Comparison of ENCODE assay signal across 8 mouse cellular contexts in genomic region chr12:8698895-8699294, GRCm38 (mm10). TPM values are rescaled to one million over a fixed set of nuclear protein-coding genes. Genes with fewer than 3 reads are reported as not detected.
DNase-seq lines count a peak whose midpoint lies in the region; ATAC-seq and TF ChIP-seq lines count a peak whose summit lies in the region.

No protein-coding gene starts in this region.

- TF ChIP-seq POLR2A in CH12.LX (IDR thresholded peaks at IDR 0.05; ENCODE audit: low read depth, low read length) = no peak

- no peak overlapping the region for H3K4me2 ChIP-seq in kidney, postnatal 0 days (ENCODE audit: low read length)
- H3K4me2 ChIP-seq in CH12.LX (ENCODE audit: insufficient read depth, low read depth, poor library complexity, severe bottlenecking) = no peak overlapping the region
- no peak overlapping the region for H3K4me2 ChIP-seq in intestine, embryonic 15.5 days (replicated peaks)

- dilution Hi-C loops in CH12.LX (cut with MboI; ENCODE audit: extremely low pct_ligation_motif_present, extremely low pct_unique_long_range_greater_than_20kb, low sequenced_read_pairs) = no loop called here

- H3K9ac ChIP-seq in kidney, postnatal 0 days (ENCODE audit: low read depth, low read length) = no peak overlapping the region
- H3K9ac ChIP-seq in CH12.LX (ENCODE audit: insufficient read depth, low read depth) = no peak overlapping the region
- no peak overlapping the region for H3K9ac ChIP-seq in intestine, embryonic 15.5 days

- no peaks in the 10 kb centered on the region for H3K36me3 ChIP-seq in kidney, postnatal 0 days (ENCODE audit: insufficient read depth, low read length)
- peaks cover 0 to 44% of the 10 kb centered on the region in 2 experiments for H3K36me3 ChIP-seq in CH12.LX (replicated peaks in 1 of 2; ENCODE audit: control insufficient read depth in 1 of 2, insufficient read depth in 1 of 2, low read length in 1 of 2)
- no peaks in the 10 kb centered on the region for H3K36me3 ChIP-seq in intestine, embryonic 15.5 days

- H3K27ac ChIP-seq in kidney, postnatal 0 days = no peak overlapping the region
- no peak overlapping the region for H3K27ac ChIP-seq in CH12.LX (ENCODE audit: insufficient read depth, low read depth)
- H3K27ac ChIP-seq in intestine, embryonic 15.5 days = no peak overlapping the region

- 59% methylated on average over 2 of the region's 2 CpGs for WGBS in kidney, postnatal 0 days
- 63% methylated on average over 2 of the region's 2 CpGs for WGBS in intestine, embryonic 15.5 days

- H3K27me3 ChIP-seq in kidney, postnatal 0 days (ENCODE audit: insufficient read depth, low read length) = no peaks in the 10 kb centered on the region
- H3K27me3 ChIP-seq in CH12.LX (replicated peaks) = no peaks in the 10 kb centered on the region
- no peaks in the 10 kb centered on the region for H3K27me3 ChIP-seq in intestine, embryonic 15.5 days (replicated peaks)

- H3K4me1 ChIP-seq in kidney, postnatal 0 days (replicated peaks; ENCODE audit: insufficient read depth, low read length) = no peaks in the 10 kb centered on the region
- H3K4me1 ChIP-seq in CH12.LX (ENCODE audit: control insufficient read depth in 1 of 2, insufficient read depth in 2 of 2) = no peaks in the 10 kb centered on the region
- H3K4me1 ChIP-seq in intestine, embryonic 15.5 days (replicated peaks) = no peaks in the 10 kb centered on the region

- in situ Hi-C loops in CH12.LX (cut with MboI; ENCODE audit: low pct_ligation_motif_present, low pct_unique_long_range_greater_than_20kb, low sequenced_read_pairs) = no loop called here

- no peak for TF ChIP-seq EP300 in CH12.LX (IDR thresholded peaks at IDR 0.05; ENCODE audit: low read length)

- DNase-seq in kidney, postnatal 0 days (ENCODE audit: low spot score) = peak; percentile 84
- no peak for DNase-seq in kidney, adult 11 months
- peak; percentile 49 for DNase-seq in CH12.LX (ENCODE audit: extremely low read depth)
- DNase-seq in adrenal gland, postnatal 25 days = peak; percentile 43
- peak; percentile 37 for DNase-seq in left cerebral cortex, postnatal 4 days
- peak; percentile 71 for DNase-seq in naive thymus-derived CD4-positive, alpha-beta T cell, adult 2 months (ENCODE audit: low read depth)

- H3K79me2 ChIP-seq in CH12.LX (replicated peaks; ENCODE audit: control insufficient read depth, extremely low read depth, insufficient read depth, poor library complexity, severe bottlenecking) = peaks cover 47% of the 10 kb centered on the region

- peak; percentile 50 for TF ChIP-seq RAD21 in CH12.LX (IDR thresholded peaks at IDR 0.05; ENCODE audit: low read depth, low read length)

- ATAC-seq in kidney, postnatal 0 days (replicated peaks; ENCODE audit: low FRiP score, low read depth) = no peak
- peak; percentile 86 for ATAC-seq in erythroblast, adult 5-6 weeks (replicated peaks; ENCODE audit: low FRiP score, poor library complexity, severe bottlenecking)
- ATAC-seq in intestine, embryonic 15.5 days = no peak

- no peak overlapping the region for H3K4me3 ChIP-seq in kidney, postnatal 0 days (replicated peaks; ENCODE audit: low read depth, low read length)
- no peak overlapping the region for H3K4me3 ChIP-seq in CH12.LX (replicated peaks in 1 of 3; ENCODE audit: low read depth in 2 of 3, low read length in 2 of 3, poor library complexity in 1 of 3)
- H3K4me3 ChIP-seq in intestine, embryonic 15.5 days (replicated peaks) = no peak overlapping the region

- TF ChIP-seq CTCF in kidney, postnatal 0 days (IDR thresholded peaks at IDR 0.05; ENCODE audit: low read depth) = peak; percentile 83
- TF ChIP-seq CTCF in CH12.LX (conservative IDR thresholded peaks at IDR 0.05 in 1 of 2, IDR thresholded peaks at IDR 0.05 in 1 of 2; ENCODE audit: low read depth in 2 of 2, low read length in 2 of 2) = peak; percentile 75 to 77; a peak in 3 of 4 replicates

- H3K9me3 ChIP-seq in kidney, postnatal 0 days (replicated peaks; ENCODE audit: low read length) = no peaks in the 10 kb centered on the region
- H3K9me3 ChIP-seq in CH12.LX (replicated peaks; ENCODE audit: low read length) = no peaks in the 10 kb centered on the region
- H3K9me3 ChIP-seq in intestine, embryonic 15.5 days = no peaks in the 10 kb centered on the region

- intact Hi-C loops in left cerebral cortex, postnatal 4 days (cut with DNase I) = no loop called here

TF ChIP-seq in CH12.LX, 34 proteins besides CTCF, POLR2A, EP300 and RAD21:
- TF ChIP-seq ETS1 (conservative IDR thresholded peaks at IDR 0.05; ENCODE audit: low read depth, low read length) (no peak), SMC3 (IDR thresholded peaks at IDR 0.05; ENCODE audit: low read depth, low read length) (peak; percentile 60)

RNA-seq across cellular contexts. Expression of gene Pum2, which starts 25.0 kb away (rescaled TPM):
- 35.5 and 39.5 TPM in 2 replicates for polyA plus RNA-seq in kidney, postnatal 0 days (2015; fragmentation: Nextera tagmentation; extraction: Ambion mirVana)
- total RNA-seq in CH12.LX (2012; rRNA removed) = 52.9 and 61.0 TPM in 2 replicates
- 90.2 and 97.5 TPM in 2 replicates for total RNA-seq in CH12.LX (2014; rRNA removed)
- polyA plus RNA-seq in CH12.LX (2012; ENCODE audit: insufficient read length, low read depth) = 62.7 and 75.4 TPM in 2 replicates
- 119 and 159 TPM in 2 replicates for total RNA-seq in adrenal gland, postnatal 25 days (2021)
- total RNA-seq in erythroblast, adult 5-6 weeks (2015; ENCODE audit: low replicate concordance) = 73.8 and 78.0 TPM in 2 replicates
- 76.8 and 82.9 TPM in 2 replicates for total RNA-seq in erythroblast, adult 5-6 weeks (2017; ENCODE audit: low replicate concordance)
- 100 to 1,000 TPM; 183 to 192 TPM for total RNA-seq in left cerebral cortex, postnatal 4 days (2021)
- 37.7 and 43.5 TPM in 2 replicates for polyA plus RNA-seq in intestine, embryonic 15.5 days (2015; fragmentation: Nextera tagmentation; extraction: Ambion mirVana)
